Mouse (Mus musculus) midbrain, embryonic 16.5 days (tissue): ENCODE results near the gene Dock10. TPM values are rescaled to one million over a fixed set of nuclear protein-coding genes. Genes with fewer than 3 reads are reported as not detected.

Experiments
- ATAC-seq: fragments of 200-750 bp; cut with Nextera tagmentation; 2 replicates; pipeline ENCODE4 v1.8.0; 2017; ENCODE audit warnings: moderate TSS enrichment
- H3K27ac ChIP-seq: fragments of 300-500 bp; sonication (generic); 2 replicates; pipeline ENCODE4 v1.5.1; 2014; ENCODE audit warnings: mild to moderate bottlenecking, low read length, mixed read lengths
- H3K27me3 ChIP-seq: fragments of 300-500 bp; sonication (generic); 2 replicates; pipeline ENCODE4 v1.6.1; 2014; ENCODE audit warnings: low read depth, low read length, mixed read lengths; ENCODE audit not compliant: control insufficient read depth, insufficient read depth
- H3K36me3 ChIP-seq: fragments of 300-500 bp; sonication (generic); 2 replicates; pipeline ENCODE4 v1.6.1; 2014; ENCODE audit warnings: mild to moderate bottlenecking, low read length, moderate library complexity, mixed read lengths; ENCODE audit not compliant: control insufficient read depth, insufficient read depth
- H3K4me1 ChIP-seq: fragments of 300-500 bp; sonication (generic); 2 replicates; pipeline ENCODE4 v1.6.1; 2014; ENCODE audit warnings: mild to moderate bottlenecking, low read length, mixed read lengths; ENCODE audit not compliant: control insufficient read depth, insufficient read depth
- H3K4me2 ChIP-seq: fragments of 300-500 bp; sonication (generic); 2 replicates; pipeline ENCODE4 v1.6.1; 2014; ENCODE audit warnings: mild to moderate bottlenecking, low read length, mixed read lengths
- H3K4me3 ChIP-seq: fragments of 300-500 bp; sonication (generic); 2 replicates; pipeline ENCODE4 v1.5.1; 2014; ENCODE audit warnings: low read depth, mild to moderate bottlenecking, low read length, moderate library complexity, mixed read lengths
- H3K9ac ChIP-seq: fragments of 300-500 bp; sonication (generic); 2 replicates; pipeline ENCODE4 v1.6.1; 2014; ENCODE audit warnings: low read depth, low read length, mixed read lengths
- H3K9me3 ChIP-seq: fragments of 300-500 bp; sonication (generic); replicated peaks from 2 replicates; pipeline ENCODE4 v1.6.1; 2014; ENCODE audit warnings: mild to moderate bottlenecking, low read length, mixed read lengths; ENCODE audit not compliant: control insufficient read depth, poor library complexity, severe bottlenecking
- WGBS: fragments of 180-500 bp; shearing (Covaris S2); extraction: QIAGEN DNeasy Blood & Tissue Kit; methylation state at CpG from one replicate; pipeline ENCODE4 v1.1.7; 2014; 5-methylcytosine and 5-hydroxymethylcytosine counted together
- polyA plus RNA-seq: library from polyadenylated mRNA; unstranded; fragments of >200 nt; fragmentation: Nextera tagmentation; extraction: Ambion mirVana; gene quantifications from 2 replicates; pipeline ENCODE4 v1.2.1, GENCODE M21; 2015

The Dock10 gene
- polyA plus RNA-seq, 1 experiment from 2014 or later: 3.8 TPM

DNA sequence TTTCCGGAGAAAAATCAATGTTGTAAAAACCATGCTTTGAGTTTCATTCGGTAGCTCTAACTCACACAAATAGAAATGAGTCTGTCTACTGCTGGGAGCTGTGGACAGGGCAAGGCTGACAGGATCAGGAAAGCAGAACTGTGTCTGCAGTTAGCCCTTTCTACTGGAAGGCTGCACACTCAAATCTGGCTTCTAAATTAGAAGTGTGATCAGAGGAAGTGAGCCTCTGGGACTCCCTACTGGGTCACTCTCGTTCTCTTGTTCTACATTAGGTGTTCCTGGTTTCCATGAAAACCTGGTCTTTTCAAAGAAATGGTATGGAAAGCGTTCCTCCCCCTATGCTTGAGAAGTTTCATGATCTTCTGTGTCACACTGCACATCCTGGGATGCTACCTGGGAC, 103.1 kb downstream of the Dock10 start:
- Histone ChIP-seq H3K9ac (no peak overlapping the region), H3K9me3 (no peaks in the 10 kb centered on the region), H3K27me3 (no peaks in the 10 kb centered on the region), H3K27ac (no peak overlapping the region), H3K4me3 (no peak overlapping the region), H3K4me1 (peaks cover 4% of the 10 kb centered on the region; the same call in 1 of the 2 replicates), H3K4me2 (no peak overlapping the region), H3K36me3 (no peaks in the 10 kb centered on the region)
- 78% methylated on average over 4 of the region's 4 CpGs for WGBS
- ATAC-seq: no peak

DNA sequence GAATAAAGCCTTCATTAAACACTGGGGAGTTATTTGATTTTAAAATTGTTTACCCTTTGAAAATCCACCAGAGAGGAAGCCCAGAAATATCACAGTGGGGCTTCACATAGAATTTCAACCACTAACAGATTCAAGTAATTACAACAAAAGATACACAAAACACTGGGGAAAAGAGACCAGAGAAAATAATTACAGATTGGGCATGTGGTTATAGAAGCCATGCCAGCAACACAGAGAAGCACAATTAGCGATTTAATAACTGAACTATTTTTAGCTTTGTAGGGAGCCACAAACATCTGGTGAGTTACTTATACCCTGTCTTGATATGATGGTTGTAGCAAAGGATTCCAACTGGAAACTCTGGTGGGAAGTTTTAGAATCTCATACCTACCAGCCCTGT, 104.2 kb downstream of the Dock10 start:
- Histone ChIP-seq H3K27ac (no peak overlapping the region), H3K4me3 (no peak overlapping the region), H3K27me3 (no peaks in the 10 kb centered on the region), H3K9me3 (no peaks in the 10 kb centered on the region), H3K4me1 (peaks cover 4% of the 10 kb centered on the region; the same call in 1 of the 2 replicates), H3K9ac (no peak overlapping the region), H3K36me3 (no peaks in the 10 kb centered on the region), H3K4me2 (no peak overlapping the region)
- 67% methylated on average over 1 of the region's 1 CpGs for WGBS
- no peak for ATAC-seq

DNA sequence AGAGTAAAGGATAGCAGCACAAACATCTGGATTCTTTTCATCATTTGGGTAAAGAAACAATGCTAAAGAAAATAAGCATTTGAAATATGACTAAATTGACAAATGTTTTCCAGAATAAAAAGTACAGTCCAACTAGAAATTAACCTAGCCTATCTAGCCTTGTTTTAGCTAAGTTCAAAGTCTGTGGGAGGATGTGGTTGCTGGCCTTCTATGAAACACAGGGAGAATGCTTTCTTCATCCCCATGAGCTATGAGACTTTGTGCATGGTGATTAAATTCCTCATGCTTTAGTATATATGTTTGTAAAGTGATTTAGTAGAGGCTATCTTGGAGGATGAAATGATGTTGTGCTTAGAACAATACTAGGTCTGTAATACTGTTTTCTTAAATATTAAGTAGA, 105.5 kb downstream of the Dock10 start:
- ATAC-seq: no peak
- Histone ChIP-seq H3K4me1 (peaks cover 4% of the 10 kb centered on the region; the same call in 1 of the 2 replicates), H3K9ac (no peak overlapping the region), H3K4me3 (no peak overlapping the region), H3K27me3 (no peaks in the 10 kb centered on the region), H3K4me2 (no peak overlapping the region), H3K9me3 (no peaks in the 10 kb centered on the region), H3K27ac (no peak overlapping the region), H3K36me3 (no peaks in the 10 kb centered on the region)

DNA sequence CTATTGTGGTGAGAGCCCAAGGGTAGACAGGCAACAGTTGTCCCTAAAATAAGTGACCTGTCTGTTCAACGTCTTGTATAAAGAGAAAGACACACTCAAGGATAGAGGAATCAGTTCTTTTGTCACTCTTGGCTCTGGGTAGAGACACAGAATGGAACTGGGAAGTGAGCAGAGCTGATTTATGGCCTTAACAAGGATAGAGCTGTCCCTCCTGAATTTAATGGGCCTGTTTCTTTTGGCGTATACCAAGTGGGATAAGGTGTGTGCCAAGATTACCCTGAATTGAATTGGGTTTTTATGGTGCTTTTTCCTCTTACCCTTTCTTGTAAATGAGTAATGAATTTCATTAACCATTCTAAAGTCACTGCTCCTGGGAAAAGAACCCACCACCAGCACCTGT, 106.2 kb downstream of the Dock10 start:
- ATAC-seq: no peak
- H3K4me1 ChIP-seq: peaks cover 4% of the 10 kb centered on the region; the same call in 1 of the 2 replicates
- WGBS: 71% methylated on average over 2 of the region's 2 CpGs
- H3K36me3 ChIP-seq: no peaks in the 10 kb centered on the region
- no peaks in the 10 kb centered on the region for H3K27me3 ChIP-seq
- H3K27ac ChIP-seq: no peak overlapping the region
- H3K4me3 ChIP-seq: no peak overlapping the region
- H3K9me3 ChIP-seq: no peaks in the 10 kb centered on the region
- no peak overlapping the region for H3K9ac ChIP-seq
- no peak overlapping the region for H3K4me2 ChIP-seq

DNA sequence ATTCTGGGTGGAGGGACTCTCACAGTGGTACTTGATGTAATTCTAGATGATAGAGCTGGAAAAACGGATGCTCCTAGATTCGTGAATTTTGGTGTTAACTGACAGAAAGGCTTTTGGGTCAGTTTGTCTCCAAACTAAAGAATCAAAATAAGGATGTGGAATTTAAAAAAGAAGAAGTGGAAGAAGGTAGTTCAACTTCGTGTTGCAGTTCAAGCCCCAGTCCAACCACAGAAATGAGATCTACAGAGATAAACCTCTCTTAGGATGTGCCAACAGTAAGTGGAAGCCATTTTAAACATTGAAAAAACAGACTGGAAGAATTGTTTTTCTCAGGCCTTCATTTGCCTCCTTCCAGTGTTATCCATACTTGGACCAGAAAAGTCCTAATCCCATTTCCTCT, 111.7 kb downstream of the Dock10 start:
- no peak overlapping the region for H3K4me2 ChIP-seq
- WGBS: 82% methylated on average over 3 of the region's 3 CpGs
- H3K27me3 ChIP-seq: no peaks in the 10 kb centered on the region
- H3K4me1 ChIP-seq: no peaks in the 10 kb centered on the region
- H3K36me3 ChIP-seq: no peaks in the 10 kb centered on the region
- no peaks in the 10 kb centered on the region for H3K9me3 ChIP-seq
- H3K27ac ChIP-seq: no peak overlapping the region
- no peak for ATAC-seq
- H3K9ac ChIP-seq: no peak overlapping the region
- H3K4me3 ChIP-seq: no peak overlapping the region

DNA sequence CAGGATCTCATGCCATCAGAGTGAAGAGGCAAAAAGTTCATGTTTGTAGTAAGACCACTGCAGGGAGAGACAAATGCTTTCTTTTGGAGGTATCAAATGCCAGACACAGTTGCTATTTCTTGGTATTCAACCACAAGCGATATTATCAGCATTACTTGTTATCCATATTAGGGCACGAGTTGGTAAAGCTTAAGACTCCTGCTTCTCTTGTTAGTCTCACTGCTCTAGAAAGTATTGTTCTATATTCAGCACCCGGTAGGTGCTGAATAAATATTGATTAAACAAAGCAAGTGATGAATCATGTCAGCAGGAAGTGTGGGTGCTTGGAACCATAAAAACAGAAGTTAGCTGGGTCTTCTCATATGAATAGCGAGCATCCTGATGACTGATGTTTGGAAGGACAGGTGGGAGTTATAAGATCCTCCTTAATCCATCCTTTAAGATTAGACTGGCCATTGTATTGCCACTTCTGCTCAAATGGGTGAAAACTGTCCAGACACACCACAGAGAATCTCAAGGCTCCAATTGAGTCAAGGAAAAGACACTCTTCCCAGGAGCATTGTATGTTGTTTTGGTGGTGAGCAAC, 114.4 kb downstream of the Dock10 start:
- WGBS: 90% methylated on average over 4 of the region's 4 CpGs
- Histone ChIP-seq H3K4me1 (no peaks in the 10 kb centered on the region), H3K36me3 (no peaks in the 10 kb centered on the region), H3K27me3 (no peaks in the 10 kb centered on the region), H3K27ac (no peak overlapping the region), H3K9me3 (no peaks in the 10 kb centered on the region), H3K4me3 (no peak overlapping the region), H3K9ac (no peak overlapping the region), H3K4me2 (no peak overlapping the region)
- ATAC-seq: no peak

DNA sequence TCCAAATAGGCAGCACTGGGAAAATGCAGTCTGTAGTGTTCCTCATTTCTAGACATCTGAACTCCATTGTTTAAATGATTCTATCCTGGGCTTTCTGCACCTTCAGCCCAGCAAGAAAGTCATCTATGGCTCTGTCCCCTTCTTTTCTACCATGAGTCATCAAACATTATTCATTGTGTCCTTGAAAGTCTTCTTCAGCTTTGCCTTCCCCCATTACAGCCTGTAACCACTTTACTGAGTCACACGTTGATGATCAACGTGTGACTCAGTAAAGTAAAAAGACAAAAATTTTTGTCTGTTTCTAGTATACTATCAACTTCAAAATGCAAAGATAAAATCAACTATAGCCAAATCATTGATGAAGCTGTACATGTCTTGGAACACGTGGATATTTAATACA, 116.5 kb downstream of the Dock10 start:
- Histone ChIP-seq H3K9me3 (no peaks in the 10 kb centered on the region), H3K36me3 (no peaks in the 10 kb centered on the region), H3K9ac (no peak overlapping the region), H3K4me3 (no peak overlapping the region), H3K27me3 (no peaks in the 10 kb centered on the region), H3K4me2 (no peak overlapping the region), H3K4me1 (no peaks in the 10 kb centered on the region), H3K27ac (no peak overlapping the region)
- ATAC-seq: no peak
- 90% methylated on average over 3 of the region's 3 CpGs for WGBS

DNA sequence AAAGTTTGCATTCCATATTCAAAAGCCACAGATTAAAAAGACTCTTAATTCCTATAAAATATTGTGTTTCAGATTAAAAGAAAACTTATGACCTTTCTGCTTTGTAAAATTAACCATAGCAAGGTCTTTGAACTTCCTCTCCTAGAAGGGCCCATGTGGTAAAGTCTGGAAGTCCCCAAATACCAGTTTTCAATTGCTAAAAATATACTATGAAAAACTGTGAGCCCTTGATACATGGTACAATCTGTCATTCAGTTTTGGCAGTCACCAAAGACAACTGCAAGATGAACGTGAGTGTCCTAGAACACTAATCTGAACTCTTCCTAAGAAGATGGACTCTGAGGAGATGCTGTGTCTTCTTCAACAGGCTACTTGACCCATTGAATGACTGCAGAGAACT, 117.0 kb downstream of the Dock10 start:
- WGBS: 85% methylated on average over 1 of the region's 1 CpGs
- H3K4me2 ChIP-seq: no peak overlapping the region
- H3K36me3 ChIP-seq: no peaks in the 10 kb centered on the region
- H3K9ac ChIP-seq: no peak overlapping the region
- ATAC-seq: no peak
- H3K4me3 ChIP-seq: no peak overlapping the region
- no peaks in the 10 kb centered on the region for H3K27me3 ChIP-seq
- H3K27ac ChIP-seq: no peak overlapping the region
- no peaks in the 10 kb centered on the region for H3K4me1 ChIP-seq
- H3K9me3 ChIP-seq: no peaks in the 10 kb centered on the region

DNA sequence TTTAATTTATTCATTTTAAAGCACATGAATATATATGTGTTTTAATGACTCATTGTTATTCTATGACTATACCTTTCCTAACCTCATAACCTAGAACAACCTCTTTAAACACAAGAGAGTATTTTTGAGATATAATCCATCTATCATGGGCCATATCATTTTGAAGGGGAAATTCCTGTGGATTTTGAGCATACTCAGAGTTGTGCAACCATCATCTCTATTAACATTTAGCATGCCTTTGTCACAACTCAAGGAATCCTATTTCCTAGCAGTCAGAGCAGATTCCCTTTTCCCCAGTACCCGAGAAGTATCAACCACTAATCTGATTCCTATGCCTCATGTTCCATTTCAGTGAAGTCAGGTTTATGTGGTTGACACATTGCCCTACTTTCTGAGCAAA, 118.8 kb downstream of the Dock10 start:
- Histone ChIP-seq H3K27ac (no peak overlapping the region), H3K4me1 (no peaks in the 10 kb centered on the region), H3K4me3 (no peak overlapping the region), H3K36me3 (no peaks in the 10 kb centered on the region), H3K9ac (no peak overlapping the region), H3K27me3 (no peaks in the 10 kb centered on the region), H3K9me3 (no peaks in the 10 kb centered on the region), H3K4me2 (no peak overlapping the region)
- 93% methylated on average over 1 of the region's 1 CpGs for WGBS
- ATAC-seq: no peak
